Mouse (Mus musculus) spleen, adult 2 months (tissue): ENCODE results near the gene Tcf7. TPM values are rescaled to one million over a fixed set of nuclear protein-coding genes. Genes with fewer than 3 reads are reported as not detected.
A peak's percentile ranks its signal among the peaks of the same experiment; 100 is the strongest.

Experiments used
- DNase-seq, 2 experiments: peaks; one replicate each; pipeline versions ENCODE4 v3.0.0 to v3.0.0-alpha.2; 2012 to 2021; ENCODE audit warnings: low spot score in 2 of 2, low read depth in 1 of 2
- H3K27ac ChIP-seq: fragments of 200-500 bp; 2 replicates; pipeline ENCODE4 v1.5.1; 2012; ENCODE audit warnings: low read length, inconsistent platforms; ENCODE audit not compliant: insufficient read depth
- H3K27me3 ChIP-seq: fragments of 200-500 bp; 2 replicates; pipeline ENCODE4 v1.6.1; 2012; ENCODE audit warnings: mild to moderate bottlenecking, moderate library complexity, low read length, inconsistent platforms; ENCODE audit not compliant: control insufficient read depth, insufficient read depth
- H3K36me3 ChIP-seq: fragments of 200-500 bp; 2 replicates; pipeline ENCODE4 v1.6.1; 2012; ENCODE audit warnings: mild to moderate bottlenecking, low read length, inconsistent platforms; ENCODE audit not compliant: control insufficient read depth, insufficient read depth
- H3K4me1 ChIP-seq: fragments of 200-500 bp; 2 replicates; pipeline ENCODE4 v1.6.1; 2011; ENCODE audit warnings: inconsistent platforms; ENCODE audit not compliant: control insufficient read depth, insufficient read depth, insufficient read length
- H3K4me3 ChIP-seq: fragments of 200-500 bp; 2 replicates; pipeline ENCODE4 v1.5.1; 2011; ENCODE audit warnings: mild to moderate bottlenecking, inconsistent platforms; ENCODE audit not compliant: insufficient read depth, insufficient read length; ENCODE audit errors: extremely low read depth
- CTCF ChIP-seq: fragments of 200-500 bp; IDR thresholded peaks from 2 replicates; pipeline ENCODE4 v1.5.1; 2011; ENCODE audit warnings: mild to moderate bottlenecking, inconsistent platforms; ENCODE audit not compliant: insufficient read depth, insufficient read length, insufficient replicate concordance; ENCODE audit errors: extremely low read depth
- POLR2A ChIP-seq: fragments of 200-500 bp; IDR thresholded peaks from 2 replicates; pipeline ENCODE4 v1.6.1; 2011; ENCODE audit warnings: low read depth, low read length, inconsistent platforms
- WGBS: fragments of 180-500 bp; shearing (Covaris S2); methylation state at CpG from one replicate; pipeline ENCODE4 v1.1.7; 2018; 5-methylcytosine and 5-hydroxymethylcytosine counted together
- polyA plus RNA-seq: library from polyadenylated mRNA; depleted of rRNA; stranded (reverse); fragments of >200 nt; gene quantifications from 2 replicates; pipeline ENCODE4 v1.2.3, GENCODE M21; 2012

The Tcf7 gene
- polyA plus RNA-seq, 1 experiment: 139 TPM

GRCm38 (mm10) chr11:52260878-52261277 is 21.9 kb downstream of the Tcf7 start:
- WGBS: 74% methylated on average over 4 of the region's 4 CpGs
- no peak for TF ChIP-seq POLR2A
- TF ChIP-seq CTCF: no peak
- no peak for DNase-seq
- H3K27ac ChIP-seq: no peak overlapping the region
- H3K27me3 ChIP-seq: no peaks in the 10 kb centered on the region
- peaks cover 6% of the 10 kb centered on the region; the same call in 1 of the 2 replicates for H3K4me1 ChIP-seq
- H3K36me3 ChIP-seq: no peaks in the 10 kb centered on the region; the same call in 1 of the 2 replicates
- no peak overlapping the region for H3K4me3 ChIP-seq

- no peaks in the 10 kb centered on the region for H3K4me1 ChIP-seq
- no peak overlapping the region for H3K27ac ChIP-seq
- no peak overlapping the region for H3K4me3 ChIP-seq
- WGBS: 42% methylated on average over 5 of the region's 5 CpGs
- H3K36me3 ChIP-seq: peaks cover under 1% of the 10 kb centered on the region; the same call in 1 of the 2 replicates
- H3K27me3 ChIP-seq: no peaks in the 10 kb centered on the region
- no peak for DNase-seq
- TF ChIP-seq POLR2A (no peak), CTCF (no peak)
These were observed 24.1 kb downstream of the Tcf7 start for GRCm38 (mm10) chr11:52258711-52259110.

GRCm38 (mm10) chr11:52257376-52257775 is 25.4 kb downstream of the Tcf7 start:
- Histone ChIP-seq H3K36me3 (peaks cover 1% of the 10 kb centered on the region; the same call in 1 of the 2 replicates), H3K4me3 (no peak overlapping the region), H3K4me1 (no peaks in the 10 kb centered on the region), H3K27me3 (no peaks in the 10 kb centered on the region), H3K27ac (no peak overlapping the region)
- 89% methylated on average over 3 of the region's 3 CpGs for WGBS
- TF ChIP-seq POLR2A (no peak), CTCF (no peak)
- DNase-seq: no peak

DNA sequence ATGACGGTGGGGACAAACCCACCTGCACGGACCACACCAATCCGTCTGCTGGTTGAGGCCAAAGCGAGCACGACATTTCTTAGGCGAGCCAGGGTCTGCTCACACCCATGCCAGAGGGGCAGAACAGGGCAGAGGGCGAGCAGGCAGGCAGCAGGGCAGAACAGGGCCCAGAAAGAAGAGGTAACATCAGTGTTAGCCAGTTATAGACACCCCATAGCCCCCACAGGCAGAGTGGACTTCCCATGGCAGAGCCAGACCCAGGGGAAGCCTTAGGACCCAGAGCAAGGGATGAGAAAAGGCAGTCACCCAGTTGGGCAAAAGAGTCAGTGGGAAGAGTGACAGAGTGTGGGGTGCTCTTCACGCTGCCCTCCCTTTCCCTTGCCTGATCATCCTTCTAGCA is 27.7 kb downstream of the Tcf7 start:
- Histone ChIP-seq H3K4me3 (no peak overlapping the region), H3K4me1 (no peaks in the 10 kb centered on the region), H3K36me3 (peaks cover 1% of the 10 kb centered on the region), H3K27ac (no peak overlapping the region), H3K27me3 (no peaks in the 10 kb centered on the region)
- WGBS: 92% methylated on average over 8 of the region's 8 CpGs
- no peak for TF ChIP-seq POLR2A
- DNase-seq: no peak

- WGBS: 70% methylated on average over 11 of the region's 11 CpGs
- TF ChIP-seq CTCF (peak; percentile 54; the same call in 1 of the 2 replicates), POLR2A (no peak)
- DNase-seq: peak in 1 of 2 experiments; percentile 45
- no peak overlapping the region for H3K4me3 ChIP-seq
- peaks cover 1% of the 10 kb centered on the region for H3K36me3 ChIP-seq
- no peak overlapping the region for H3K27ac ChIP-seq
- no peaks in the 10 kb centered on the region for H3K27me3 ChIP-seq
- H3K4me1 ChIP-seq: no peaks in the 10 kb centered on the region
These were observed 29.0 kb downstream of the Tcf7 start for GRCm38 (mm10) chr11:52253674-52254375.

- TF ChIP-seq CTCF (no peak), POLR2A (no peak)
- Histone ChIP-seq H3K36me3 (peaks cover 4% of the 10 kb centered on the region), H3K27me3 (no peaks in the 10 kb centered on the region), H3K4me3 (no peak overlapping the region), H3K27ac (no peak overlapping the region), H3K4me1 (no peaks in the 10 kb centered on the region)
- DNase-seq: no peak
- 61% methylated on average over 1 of the region's 1 CpGs for WGBS
These were observed 30.1 kb downstream of the Tcf7 start for GRCm38 (mm10) chr11:52252692-52253091.

- WGBS: 92% methylated on average over 5 of the region's 5 CpGs
- TF ChIP-seq POLR2A (no peak), CTCF (no peak)
- no peak for DNase-seq
- Histone ChIP-seq H3K27ac (no peak overlapping the region), H3K36me3 (peaks cover 7% of the 10 kb centered on the region), H3K27me3 (no peaks in the 10 kb centered on the region), H3K4me3 (no peak overlapping the region), H3K4me1 (no peaks in the 10 kb centered on the region)
These were observed 31.0 kb downstream of the Tcf7 start for GRCm38 (mm10) chr11:52251770-52252169.
